Mouse (Mus musculus) lung, postnatal 10 days (tissue): ENCODE measurements at regions not wholly inside any gene's neighbourhood (a gene's known extent, or its start where the extent isn't known, plus 50 kb on each side); places are given as distances from the start of the nearest gene placed in this dataset.

ENCODE experiments used
- DNase-seq: peaks from one replicate; pipeline ENCODE4 v3.0.0; 2021

DNA sequence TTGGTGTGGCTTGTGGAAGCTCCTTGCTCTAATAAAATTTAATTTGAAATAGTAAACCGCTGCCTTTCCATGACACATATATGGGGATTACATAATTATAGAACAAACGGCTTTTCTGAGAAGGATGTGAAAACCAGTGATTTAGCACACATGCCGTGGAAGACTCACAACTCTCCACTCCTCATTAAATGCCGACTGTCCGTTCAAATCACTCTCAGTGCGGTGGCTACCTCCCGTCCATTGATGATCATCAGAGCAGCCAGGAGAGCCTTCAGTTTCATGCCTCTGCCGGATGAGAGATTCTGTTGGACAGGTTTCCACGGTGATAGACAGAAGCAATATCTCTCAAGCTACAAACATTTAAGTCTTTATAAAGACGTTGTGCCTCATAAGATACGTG, 451.3 kb downstream of the Glrx3 start:
- DNase-seq, result no peak

DNA sequence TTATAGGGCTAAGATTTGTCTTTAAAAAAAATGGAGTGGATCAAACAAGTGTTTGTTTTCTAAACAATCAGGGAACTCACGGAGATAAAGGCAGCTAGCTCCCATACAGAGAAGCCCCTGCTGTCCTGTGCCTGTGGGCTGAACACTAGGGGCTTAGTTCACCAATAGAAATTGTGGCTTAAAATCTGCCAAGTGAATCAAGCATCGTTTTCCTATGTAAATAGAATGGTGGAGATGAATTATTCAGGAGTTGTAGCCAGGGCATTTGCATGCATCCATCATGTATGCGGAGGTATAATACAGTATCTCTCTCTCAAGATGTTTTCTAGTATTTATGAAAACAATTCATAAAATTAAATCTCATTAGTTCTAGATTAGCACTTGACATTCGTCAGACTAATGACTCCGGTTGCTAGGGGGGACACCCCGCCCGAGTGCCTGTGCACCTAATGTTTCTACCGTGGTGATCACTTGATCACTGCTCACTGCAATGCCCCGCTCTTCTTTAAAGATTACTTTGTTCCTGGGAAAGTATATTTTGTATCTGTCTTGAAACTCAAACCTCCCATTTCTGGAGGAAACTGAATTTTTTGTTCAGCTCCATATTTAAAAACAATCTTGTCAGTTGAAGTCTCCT, 469.1 kb downstream of the Glrx3 start:
- DNase-seq, result no peak

DNA sequence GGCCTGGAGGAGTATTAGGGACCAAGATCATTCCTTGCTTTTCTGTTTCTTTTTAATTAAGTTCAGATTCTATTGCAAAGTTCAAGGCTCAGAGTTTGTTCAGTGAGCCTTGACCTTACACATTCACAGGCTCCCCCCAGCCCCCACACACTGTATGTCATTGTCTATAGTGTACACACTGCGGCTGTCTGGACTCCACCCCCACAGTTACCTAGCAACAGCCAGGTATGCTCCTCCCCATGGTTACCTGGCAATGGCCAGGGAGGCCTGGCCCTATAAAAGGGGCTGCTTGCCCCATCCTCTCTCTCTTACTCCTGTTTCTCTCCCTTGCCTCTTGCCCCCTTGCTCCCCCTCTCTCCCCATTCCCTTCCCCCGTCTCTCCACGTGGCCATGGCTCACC, 472.0 kb downstream of the Glrx3 start:
- DNase-seq, result no peak

DNA sequence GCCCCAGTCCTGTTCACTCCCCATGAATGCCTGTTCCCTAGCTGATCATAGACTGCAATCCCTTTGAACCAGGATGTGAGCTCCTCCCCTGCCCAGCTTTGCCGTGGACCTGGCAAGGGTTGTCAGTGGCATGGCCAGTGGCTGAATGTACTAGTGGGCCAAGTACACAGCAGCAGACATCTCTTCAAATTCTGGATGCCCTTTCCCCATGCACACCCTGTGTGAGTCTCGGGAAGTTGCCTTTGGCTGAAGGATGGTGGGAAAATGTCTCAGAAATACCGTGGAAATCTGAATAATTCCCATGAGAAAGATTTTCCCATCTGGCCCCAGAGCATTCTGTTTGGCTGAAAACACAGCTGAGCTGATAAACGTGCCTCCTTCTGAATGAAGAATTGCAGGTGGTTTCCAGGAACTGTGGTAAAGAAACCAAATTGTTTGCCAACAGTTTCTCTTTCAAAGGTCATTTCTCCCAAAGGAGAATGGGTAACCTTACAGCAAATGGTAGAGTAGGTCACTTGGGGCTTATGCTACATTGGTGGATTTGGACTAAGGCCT, 476.2 kb downstream of the Glrx3 start:
- no peak for DNase-seq

DNA sequence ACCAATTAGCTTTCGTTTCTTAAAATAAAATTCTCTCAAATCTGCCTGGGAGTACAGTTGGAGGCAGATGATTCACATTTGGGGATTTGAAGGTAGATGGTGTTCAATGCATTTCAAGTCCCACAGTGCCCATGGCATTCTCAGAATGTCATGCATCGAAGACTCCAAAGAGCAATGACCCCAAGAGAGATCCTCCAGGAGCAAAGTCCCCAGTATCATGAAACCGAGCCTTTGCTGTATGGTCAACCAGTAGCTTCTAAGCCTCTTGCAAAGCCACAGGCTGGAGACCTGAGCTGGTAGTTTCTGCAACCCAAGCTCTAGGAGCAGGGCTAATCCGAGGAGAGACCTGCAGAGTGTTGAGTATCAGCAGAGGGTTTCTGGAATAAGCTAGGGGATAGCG, 477.1 kb downstream of the Glrx3 start:
- DNase-seq, result no peak

DNA sequence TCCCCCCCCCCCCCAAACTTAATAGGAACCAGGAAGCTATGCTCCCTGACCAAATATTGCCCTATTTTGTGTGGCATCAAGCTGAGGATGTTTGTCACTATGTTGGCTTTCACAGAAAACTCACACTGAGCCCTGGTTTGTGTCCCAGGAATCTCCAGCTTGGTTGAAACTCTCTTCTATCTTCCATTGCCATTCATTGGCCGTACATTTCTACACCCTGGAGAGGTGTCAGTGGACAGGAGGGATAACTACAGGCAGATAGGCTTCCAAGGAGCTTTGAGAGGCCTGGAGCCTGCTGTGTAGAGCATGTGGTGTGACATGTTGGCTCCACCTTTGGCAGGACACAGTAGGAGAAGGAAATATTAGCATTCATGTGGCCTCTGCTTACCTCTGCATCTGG, 478.9 kb downstream of the Glrx3 start:
- no peak for DNase-seq

DNA sequence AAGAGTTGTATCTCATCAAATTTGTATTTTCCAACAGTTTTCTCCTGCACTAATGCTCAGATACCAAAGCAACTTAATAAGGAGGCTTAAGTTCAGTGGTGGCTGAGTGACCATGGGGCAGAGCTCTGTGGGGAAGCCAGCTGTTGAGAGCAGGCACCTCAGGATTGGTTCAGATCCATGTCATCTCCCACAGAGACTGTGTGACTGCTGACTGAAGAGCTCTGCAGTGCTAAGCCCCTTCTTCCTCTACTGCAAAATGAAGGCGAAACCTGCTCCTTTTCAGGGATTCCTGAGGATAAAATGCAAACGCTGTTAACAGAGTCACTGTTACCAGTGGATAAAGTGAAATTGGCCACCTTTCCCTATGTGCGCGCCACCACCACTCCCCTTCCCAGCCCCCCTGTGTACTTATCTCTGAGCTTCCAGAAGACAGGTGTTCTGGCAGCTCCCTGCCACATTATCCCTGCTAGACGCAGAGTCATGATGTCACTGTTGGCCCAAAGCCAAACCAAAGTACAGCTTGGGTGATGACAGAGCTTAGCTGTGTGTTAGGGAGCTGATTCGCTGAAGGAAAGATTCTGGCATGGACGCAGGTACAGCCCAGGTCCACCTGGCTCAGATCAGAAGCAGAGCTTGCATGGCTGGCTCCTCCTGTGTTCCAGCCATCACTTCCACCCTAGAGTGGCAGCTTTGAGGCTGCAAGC, 472.9 kb downstream of the Tcerg1l start:
- DNase-seq, result peak; percentile 41

DNA sequence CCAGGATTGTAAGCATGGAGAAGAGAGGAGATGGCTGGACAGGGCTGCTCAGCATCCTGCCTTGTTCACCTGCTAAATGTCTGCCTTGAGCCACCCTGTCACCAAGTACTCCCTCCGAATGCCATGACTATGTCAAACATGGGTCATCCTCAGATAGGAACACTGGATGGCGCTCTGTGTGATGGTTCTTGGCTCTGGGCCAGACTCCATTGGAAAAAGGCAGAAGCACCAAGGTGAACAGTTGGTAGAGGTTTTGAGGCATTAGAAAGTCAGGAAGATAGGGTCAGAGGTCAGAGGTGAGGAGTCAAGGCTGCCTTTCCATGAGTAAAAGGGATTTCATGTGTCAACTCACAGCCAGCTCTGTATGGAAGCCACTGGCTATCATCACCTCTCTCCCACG, 471.9 kb downstream of the Tcerg1l start:
- no peak for DNase-seq

DNA sequence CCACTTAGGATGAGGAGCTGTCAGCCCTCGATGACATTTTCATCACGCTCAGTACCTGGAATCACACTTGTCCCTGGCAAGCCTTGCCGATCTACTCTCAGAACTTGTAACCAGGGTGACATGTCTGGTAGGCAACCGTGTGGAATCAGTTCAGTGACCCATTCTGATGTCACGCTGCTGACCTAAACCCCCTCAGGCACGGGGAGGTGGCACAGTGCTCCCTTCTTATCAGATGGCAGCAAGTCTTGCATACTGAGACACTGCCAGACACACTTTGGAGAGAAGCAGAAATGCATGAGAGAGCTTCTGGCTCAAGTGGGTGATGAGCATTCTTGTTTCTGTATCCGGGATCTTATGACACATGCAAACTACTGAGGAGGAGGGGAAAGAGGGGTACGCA, 470.2 kb downstream of the Tcerg1l start:
- DNase-seq, result no peak

DNA sequence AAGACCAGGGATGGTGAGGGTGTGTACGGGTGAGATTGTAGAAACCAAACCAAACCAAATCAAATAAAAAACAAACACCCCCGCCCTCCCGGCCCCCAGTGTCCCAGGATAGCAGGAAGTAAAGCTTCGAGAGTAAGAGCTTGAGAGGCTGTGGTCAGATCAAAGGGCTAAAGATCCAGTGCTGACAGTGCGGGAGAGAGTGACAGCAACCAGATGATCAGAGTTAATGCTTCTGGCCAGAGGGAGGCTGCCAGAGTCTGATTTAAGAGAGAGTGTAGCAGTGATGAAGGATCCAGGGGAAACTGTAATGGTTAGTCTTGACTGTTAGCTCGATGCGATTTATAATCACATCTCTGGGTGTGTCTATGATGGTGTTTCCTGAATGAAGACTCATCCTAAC, 467.3 kb downstream of the Tcerg1l start:
- DNase-seq, result no peak

DNA sequence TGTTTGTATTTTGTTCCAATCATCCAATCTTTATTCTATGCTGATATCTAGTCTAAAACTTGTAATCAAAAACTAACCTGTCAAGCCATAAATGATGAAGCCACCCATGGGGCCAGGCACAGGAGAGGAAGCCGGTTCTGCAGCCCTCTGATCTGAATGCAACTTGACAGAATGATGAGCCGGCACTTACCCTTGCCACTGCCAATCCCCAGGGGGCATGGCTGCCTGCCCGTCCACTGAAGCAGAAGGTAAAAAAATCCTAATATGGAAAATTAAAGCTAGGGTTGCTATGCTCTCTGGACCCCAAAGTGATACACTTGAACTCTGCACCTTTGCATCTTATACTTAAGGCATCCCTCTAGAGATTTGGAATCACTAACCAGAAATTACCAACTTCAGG, 461.6 kb downstream of the Tcerg1l start:
- DNase-seq, result no peak

DNA sequence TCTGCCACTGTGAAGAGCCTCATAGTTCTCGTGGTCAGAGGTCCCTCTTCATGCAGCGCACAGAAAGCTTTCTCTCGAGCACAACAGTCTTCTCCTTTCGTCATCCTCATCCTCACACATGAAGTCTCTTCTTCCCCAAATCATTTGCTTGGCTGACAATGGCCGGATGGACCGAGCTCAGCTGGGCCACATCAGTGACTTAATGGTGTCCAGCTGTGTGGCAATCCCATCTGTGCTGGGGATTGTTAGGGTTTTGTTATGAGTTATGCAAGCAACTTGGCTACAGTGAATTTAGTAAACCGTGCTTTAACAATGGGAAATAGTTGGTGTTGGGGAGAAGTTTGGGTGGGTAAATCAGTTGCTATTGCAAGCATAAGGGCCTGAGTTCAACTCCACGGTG, 458.4 kb downstream of the Tcerg1l start:
- peak; percentile 14 for DNase-seq

DNA sequence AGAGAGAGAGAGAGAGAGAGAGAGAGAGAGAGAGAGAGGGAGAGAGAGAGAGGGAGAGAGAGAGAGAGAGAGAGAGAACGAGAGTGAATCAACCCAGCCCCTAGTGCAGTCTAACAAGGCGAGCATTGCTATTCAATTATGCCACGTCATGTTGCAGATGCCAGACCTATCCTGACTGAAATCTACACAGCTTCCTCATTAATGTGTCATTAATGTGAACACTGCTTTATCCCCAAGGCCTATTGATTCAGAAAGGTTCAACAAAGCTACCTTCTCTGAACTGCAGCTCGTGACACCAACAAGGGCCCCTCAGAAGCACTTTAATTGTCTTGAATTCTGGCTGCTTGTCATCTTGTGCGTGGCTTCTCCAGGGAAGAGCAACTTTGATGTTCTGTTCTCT, 457.4 kb downstream of the Tcerg1l start:
- DNase-seq, result no peak

DNA sequence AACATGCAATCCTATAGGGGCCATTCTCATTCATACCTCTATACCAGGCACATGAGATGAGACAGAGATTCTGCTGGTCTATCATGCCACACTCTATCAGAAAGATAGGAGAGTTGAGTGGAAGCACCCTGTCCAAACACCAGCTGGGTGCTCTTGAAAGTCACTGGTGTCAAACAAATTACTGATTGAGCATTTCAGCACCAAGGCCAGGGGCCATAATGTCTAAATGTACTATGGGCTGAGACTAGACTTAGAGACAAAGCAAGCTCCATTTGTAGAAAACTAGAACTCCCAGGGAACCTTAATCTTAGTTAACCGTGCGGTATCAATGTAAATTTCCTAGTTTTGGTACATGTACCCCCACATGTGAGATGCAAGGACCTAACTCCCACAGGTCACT, 452.5 kb downstream of the Tcerg1l start:
- DNase-seq, result peak; percentile 21

DNA sequence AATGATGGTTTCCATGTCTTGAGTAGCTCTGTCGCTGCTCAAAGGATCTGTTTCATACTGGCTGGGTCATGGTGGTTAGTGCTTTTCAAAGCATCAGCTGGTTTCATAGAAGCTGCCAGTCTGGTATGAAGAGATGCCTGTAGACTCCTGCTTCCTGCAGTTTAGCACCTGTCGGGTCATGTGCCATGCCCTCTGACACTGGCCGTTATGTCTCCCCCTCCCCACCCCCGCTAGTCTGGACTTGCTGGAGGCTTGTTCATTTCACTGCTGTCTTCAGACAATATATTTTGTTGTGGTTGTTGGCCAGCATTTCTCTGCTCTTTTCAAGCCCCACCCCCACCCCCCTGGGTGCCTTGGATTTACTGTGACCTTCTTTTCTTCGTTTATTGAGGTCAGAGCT, 450.1 kb downstream of the Tcerg1l start:
- no peak for DNase-seq

DNA sequence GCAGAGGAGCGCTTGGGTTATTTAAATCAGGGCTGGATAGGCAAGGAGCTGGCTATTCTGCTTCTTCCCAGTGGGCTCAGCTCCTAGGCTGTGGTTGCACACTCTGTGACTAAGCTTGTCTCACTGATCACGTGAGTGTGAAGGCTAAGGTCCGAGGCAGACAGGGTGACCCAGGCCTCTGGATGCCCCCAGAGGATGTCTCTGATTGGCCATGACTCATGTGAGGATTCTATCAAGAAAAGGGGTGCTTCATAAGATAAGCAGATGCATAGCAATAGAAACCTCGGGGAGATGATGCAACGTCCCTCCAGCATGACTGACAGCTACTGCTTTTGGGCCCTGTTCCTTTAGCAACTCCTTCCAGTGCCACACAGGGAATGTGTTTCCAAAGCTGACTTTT, 440.2 kb downstream of the Tcerg1l start:
- DNase-seq, result no peak

DNA sequence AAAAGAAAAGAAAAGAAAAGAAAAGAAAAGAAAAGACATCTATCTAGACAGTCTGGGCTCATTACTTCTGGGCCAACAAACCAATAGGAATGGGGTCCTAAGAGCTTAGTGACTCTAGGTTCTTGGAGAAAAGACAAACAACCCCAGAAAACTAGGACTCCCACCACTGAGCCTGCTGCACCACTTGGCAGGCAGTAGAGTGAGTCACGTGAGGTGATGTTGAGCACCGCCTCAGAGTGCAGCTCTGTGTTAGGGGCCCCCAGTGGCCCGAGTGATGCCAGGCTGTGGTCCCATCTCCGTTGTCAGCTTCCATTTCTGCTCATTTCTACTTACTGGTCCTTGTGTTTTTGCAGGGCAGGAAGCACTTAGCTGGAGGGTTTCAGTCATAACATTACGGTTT, 439.7 kb downstream of the Tcerg1l start:
- DNase-seq, result no peak

DNA sequence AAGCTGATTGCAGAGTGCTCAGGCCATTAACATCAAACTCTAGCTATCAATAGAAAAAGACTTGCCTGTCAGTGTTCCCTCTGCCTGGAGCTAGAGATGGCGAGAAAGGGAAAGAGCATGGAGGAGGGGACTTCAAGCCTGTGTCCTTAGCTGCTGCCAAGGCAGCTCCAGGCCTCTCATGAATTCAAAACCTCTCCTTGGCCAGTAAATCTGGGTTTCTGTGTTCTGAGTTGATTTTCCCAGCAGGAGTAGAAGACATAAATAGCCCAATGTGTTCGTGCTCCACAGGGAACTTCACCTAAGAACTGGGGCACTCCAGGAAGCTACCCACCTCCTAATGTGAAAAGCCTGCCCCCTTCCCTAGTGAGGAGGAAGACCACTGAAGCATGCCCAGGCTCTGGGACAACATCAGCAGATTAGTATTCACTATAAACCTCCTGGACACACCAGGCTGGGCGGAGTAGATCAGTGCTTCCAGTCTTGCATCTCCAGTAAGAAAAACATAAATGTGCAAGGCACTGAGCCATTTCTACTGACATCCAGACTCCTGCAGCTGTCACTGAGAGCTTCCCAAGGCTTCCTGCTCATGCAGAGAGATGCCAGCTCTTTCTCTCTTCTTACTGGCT, 433.9 kb downstream of the Tcerg1l start:
- no peak for DNase-seq

DNA sequence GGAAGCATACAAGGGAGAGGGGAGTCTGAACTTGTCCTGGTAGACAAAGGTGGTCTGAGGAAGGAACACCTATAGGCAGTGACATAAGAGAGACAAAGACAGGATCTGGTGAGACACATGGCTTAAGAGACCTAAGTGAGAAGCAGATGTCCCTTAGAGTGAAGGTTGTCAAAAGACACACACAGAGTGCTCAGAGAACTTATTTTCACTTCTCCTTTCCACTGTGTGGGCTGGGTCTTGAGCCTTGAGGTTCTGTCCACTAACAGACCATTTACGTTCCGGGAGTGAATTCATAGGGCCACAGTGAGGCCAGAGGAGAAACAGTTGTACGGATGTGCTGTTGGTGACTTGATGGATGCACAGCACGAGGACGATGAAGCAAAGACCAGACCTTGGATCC, 422.8 kb downstream of the Tcerg1l start:
- DNase-seq, result no peak

DNA sequence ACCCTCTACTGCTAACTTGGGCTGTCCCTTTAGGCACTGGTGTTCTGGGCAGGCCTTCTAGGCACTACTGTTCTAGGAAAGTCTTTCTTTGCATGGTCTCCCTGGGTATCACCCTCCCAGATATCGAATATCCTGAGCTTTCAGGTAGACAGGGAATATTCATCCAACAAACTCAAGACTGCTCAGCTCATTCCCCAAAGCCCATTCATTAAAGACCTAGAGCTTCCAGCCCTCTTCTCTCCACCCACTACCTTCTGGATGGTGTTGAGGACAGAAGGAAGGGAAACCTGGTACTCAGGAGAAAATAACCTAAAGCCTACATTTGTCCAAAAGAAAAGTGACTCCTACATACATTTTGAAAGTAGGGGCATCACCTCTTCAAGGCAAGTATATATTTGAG, 420.0 kb downstream of the Tcerg1l start:
- DNase-seq, result no peak

DNA sequence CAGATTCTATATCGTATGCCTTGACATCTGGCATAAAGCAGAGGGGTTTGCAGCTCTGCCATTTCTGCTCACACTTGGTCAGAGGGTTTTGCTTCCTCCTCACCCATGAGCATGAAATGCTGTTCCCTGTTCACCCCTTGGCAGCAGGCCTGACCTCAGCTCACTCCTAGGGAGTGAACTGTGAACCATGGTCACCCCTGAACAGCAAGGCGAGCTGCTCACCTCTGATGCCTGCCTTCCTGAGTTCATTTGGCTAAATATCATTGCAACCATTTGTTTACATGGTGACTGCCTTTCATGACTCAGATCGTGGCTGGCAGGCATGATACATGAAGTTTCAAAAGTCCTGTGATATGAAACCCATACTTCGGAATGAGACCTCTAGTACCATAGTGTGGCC, 418.2 kb downstream of the Tcerg1l start:
- no peak for DNase-seq

DNA sequence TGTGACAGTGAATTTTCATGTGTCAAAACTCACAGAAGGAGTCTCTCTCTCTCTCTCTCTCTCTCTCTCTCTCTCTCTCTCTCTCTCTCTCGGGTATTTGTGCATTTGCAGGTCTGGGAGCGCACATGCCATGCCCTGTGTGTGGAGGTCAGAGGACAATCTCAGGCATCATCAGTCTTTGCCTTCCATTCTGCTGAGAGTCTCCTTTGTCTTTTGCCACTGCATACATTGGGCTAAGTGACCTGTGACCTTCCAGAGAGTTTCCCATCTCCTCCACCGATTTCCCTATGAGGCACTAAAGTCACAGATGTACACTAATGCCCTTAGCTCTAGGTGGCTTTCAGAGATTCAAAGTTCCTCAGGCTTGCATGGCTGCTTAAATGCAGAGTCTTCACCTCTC, 391.7 kb downstream of the Tcerg1l start:
- no peak for DNase-seq

DNA sequence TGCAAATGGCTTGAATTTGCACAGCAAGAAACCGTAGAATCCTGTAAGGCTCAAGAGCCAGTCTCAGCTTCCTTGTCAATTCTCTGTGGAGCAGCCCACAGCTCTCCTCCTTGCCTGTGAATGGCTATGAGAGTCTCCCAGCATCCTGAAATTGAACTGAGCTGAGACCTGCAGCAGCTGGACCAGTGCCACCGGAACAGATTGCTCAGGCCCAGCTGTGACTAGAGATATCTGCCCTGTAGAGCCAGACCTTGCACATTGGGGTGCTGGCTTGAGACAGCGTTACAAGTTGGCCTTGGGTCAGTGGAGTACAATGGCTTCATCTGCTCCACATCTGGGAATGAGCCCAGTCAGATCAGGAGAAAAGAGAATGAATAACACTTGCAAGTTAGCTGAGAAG, 390.6 kb downstream of the Tcerg1l start:
- DNase-seq, result peak; percentile 4

DNA sequence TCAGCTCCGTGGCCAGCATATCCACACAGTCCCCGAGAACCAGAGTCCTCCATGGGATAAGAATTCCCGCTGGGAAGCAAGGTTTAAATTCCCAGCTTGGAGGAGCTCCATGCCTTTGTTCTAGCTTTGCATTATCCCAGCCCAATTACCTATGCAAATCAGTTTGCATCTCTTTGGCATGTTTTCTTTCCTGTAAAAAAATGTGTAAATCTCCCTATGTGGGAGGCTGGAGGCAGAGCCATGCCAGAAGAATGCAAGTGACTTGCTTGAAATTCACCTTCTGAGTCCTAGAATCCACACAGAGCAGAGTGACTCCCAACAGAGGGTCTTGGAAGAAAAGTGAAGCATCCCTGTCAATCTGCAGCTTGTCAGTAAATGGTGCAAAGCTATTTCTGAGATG, 388.9 kb downstream of the Tcerg1l start:
- no peak for DNase-seq
